ENCODE assay signal across 24 mouse cellular contexts in the genomic region with DNA sequence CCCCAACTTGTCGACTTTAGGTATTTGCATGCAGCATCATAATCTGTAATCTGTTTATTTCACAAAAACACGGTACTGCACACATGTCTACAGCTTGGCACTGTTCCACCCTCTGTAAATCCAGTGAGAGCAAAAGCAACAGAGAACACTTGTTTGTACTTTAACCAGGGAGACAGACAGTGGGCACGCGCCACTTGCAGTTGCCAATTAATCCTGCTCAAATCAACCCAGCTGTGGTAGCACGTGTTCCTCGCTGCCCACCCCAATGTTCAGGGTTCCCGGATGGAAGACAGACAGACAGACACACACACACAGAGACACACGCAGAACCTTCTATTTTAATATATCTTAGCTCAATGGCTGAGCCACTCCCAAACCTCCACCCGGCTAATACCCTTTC. TPM values are rescaled to one million over a fixed set of nuclear protein-coding genes. Genes with fewer than 3 reads are reported as not detected.
DNase-seq lines count a peak whose midpoint lies in the region; ATAC-seq and TF ChIP-seq lines count a peak whose summit lies in the region.
"Had no signal": no experiment of that assay in that cellular context is flagged by ENCODE, and none has a peak within 500 bp of the region (broad histone marks: within the 10 kb centered on the region; RNA-seq: fewer than 3 reads in every experiment).

No protein-coding gene starts in this region.

- H3K4me1 ChIP-seq in heart, embryonic 12.5 days (replicated peaks): no peaks in the 10 kb centered on the region
- no peaks in the 10 kb centered on the region for H3K4me1 ChIP-seq in kidney, adult 2 months (ENCODE audit: control insufficient read depth, insufficient read depth, low read length)
- H3K4me1 ChIP-seq: forebrain, embryonic 10.5 days; forebrain, embryonic 13.5 days; heart, embryonic 15.5 days; hindbrain, embryonic 10.5 days; hindbrain, embryonic 13.5 days had no signal

- DNase-seq in heart, adult 11 months: peak; percentile 70
- DNase-seq in kidney, adult 2 months: peak; percentile 66
- no peak for DNase-seq in kidney, postnatal 10 days
- DNase-seq in kidney, postnatal 14 days: peak; percentile 34
- DNase-seq in spleen, postnatal 10 days (ENCODE audit: low spot score in 2 of 2): no peak
- DNase-seq: adrenal gland, postnatal 10 days; adrenal gland, postnatal 36 days; cerebellum, adult 18-20 months; cerebellum, adult 9-10 months; cerebellum, postnatal 14 days; gastrocnemius, postnatal 10 days; gastrocnemius, postnatal 36 days; heart, postnatal 10 days; heart, postnatal 36 days had no signal

- TF ChIP-seq POLR2A in kidney, adult 2 months (IDR thresholded peaks at IDR 0.05; ENCODE audit: low read depth, low read length): no peak
- no peak for TF ChIP-seq POLR2A in myocyte (IDR thresholded peaks at IDR 0.05; ENCODE audit: insufficient read length, low read depth)

- H3K27ac ChIP-seq in heart, embryonic 12.5 days (ENCODE audit: poor library complexity, severe bottlenecking): no peak overlapping the region
- no peak overlapping the region for H3K27ac ChIP-seq in kidney, adult 2 months (ENCODE audit: insufficient read depth, low read depth, low read length)
- H3K27ac ChIP-seq: forebrain, embryonic 10.5 days; forebrain, embryonic 13.5 days; heart, embryonic 15.5 days; hindbrain, embryonic 10.5 days; hindbrain, embryonic 13.5 days had no signal

- 94% methylated on average over 9 of the region's 9 CpGs for WGBS in heart, embryonic 12.5 days
- 71% methylated on average over 9 of the region's 9 CpGs for WGBS in kidney, adult 2 months

- H3K9me3 ChIP-seq in heart, embryonic 12.5 days (replicated peaks): no peaks in the 10 kb centered on the region
- H3K9me3 ChIP-seq: forebrain, embryonic 10.5 days; forebrain, embryonic 13.5 days; heart, embryonic 15.5 days; hindbrain, embryonic 10.5 days; hindbrain, embryonic 13.5 days had no signal

- H3K79me2 ChIP-seq in myocyte (ENCODE audit: control insufficient read depth, insufficient read depth): no peaks in the 10 kb centered on the region

- TF ChIP-seq CTCF in kidney, adult 2 months (conservative IDR thresholded peaks at IDR 0.05; ENCODE audit: insufficient read depth, insufficient read length, low read depth, low read length): no peak

- no peak overlapping the region for H3ac ChIP-seq in myocyte (ENCODE audit: control insufficient read depth, insufficient read length)

- H3K4me2 ChIP-seq in heart, embryonic 12.5 days: no peak overlapping the region
- H3K4me2 ChIP-seq in myocyte (ENCODE audit: low read depth): no peak overlapping the region
- H3K4me2 ChIP-seq: forebrain, embryonic 13.5 days; heart, embryonic 11.5 days; heart, embryonic 15.5 days; hindbrain, embryonic 13.5 days had no signal

- ATAC-seq in heart, embryonic 12.5 days (ENCODE audit: insufficient number of reproducible peaks, low FRiP score): no peak
- ATAC-seq: forebrain, embryonic 13.5 days; forebrain, embryonic 16.5 days; Patski had no signal

- H3K36me3 ChIP-seq in heart, embryonic 12.5 days: peaks cover 61% of the 10 kb centered on the region
- H3K36me3 ChIP-seq in kidney, adult 2 months (ENCODE audit: control insufficient read depth, insufficient read depth, low read length): no peaks in the 10 kb centered on the region
- H3K36me3 ChIP-seq in myocyte (ENCODE audit: control insufficient read depth, insufficient read depth): peaks cover 28% of the 10 kb centered on the region

- H3K27me3 ChIP-seq in heart, embryonic 12.5 days (replicated peaks): no peaks in the 10 kb centered on the region
- no peaks in the 10 kb centered on the region for H3K27me3 ChIP-seq in kidney, adult 2 months (replicated peaks; ENCODE audit: control insufficient read depth, insufficient read depth, low read length)
- no peaks in the 10 kb centered on the region for H3K27me3 ChIP-seq in myocyte (ENCODE audit: control insufficient read depth, insufficient read depth, insufficient read length)
- H3K27me3 ChIP-seq: forebrain, embryonic 13.5 days; heart, embryonic 15.5 days; hindbrain, embryonic 13.5 days; Patski had no signal

- H3K4me3 ChIP-seq in heart, embryonic 12.5 days: no peak overlapping the region
- no peak overlapping the region for H3K4me3 ChIP-seq in kidney, adult 2 months (ENCODE audit: insufficient read depth, low read depth, low read length)
- no peak overlapping the region for H3K4me3 ChIP-seq in myocyte
- H3K4me3 ChIP-seq: forebrain, embryonic 10.5 days; forebrain, embryonic 13.5 days; heart, embryonic 15.5 days; hindbrain, embryonic 10.5 days; hindbrain, embryonic 13.5 days had no signal

- no peak overlapping the region for H3K9ac ChIP-seq in heart, embryonic 12.5 days
- H3K9ac ChIP-seq: forebrain, embryonic 13.5 days; heart, embryonic 15.5 days; hindbrain, embryonic 13.5 days had no signal

TF ChIP-seq in myocyte, 11 proteins besides CTCF, POLR2A, EP300 and RAD21:
- TF ChIP-seq MAX (IDR thresholded peaks at IDR 0.05; ENCODE audit: low read depth) (no peak), POLR2AphosphoS2 (IDR thresholded peaks at IDR 0.05; ENCODE audit: insufficient read length, low read depth) (peak; percentile 52)

RNA-seq across cellular contexts. Expression of gene Mylk2, which starts 15.3 kb away (rescaled TPM):
- polyA plus RNA-seq in heart, embryonic 12.5 days (2016; fragmentation: Nextera tagmentation; extraction: Ambion mirVana): 0.05 and 0.12 TPM in 2 replicates
- 0.07 and 1.1 TPM in 2 replicates for polyA plus RNA-seq in kidney, adult 2 months (2012; rRNA removed)
- 8.2 TPM for polyA plus RNA-seq in myocyte (2012; fragmentation: generic; extraction: Trizol)
- polyA plus RNA-seq: forebrain, embryonic 13.5 days; forebrain, embryonic 16.5 days; heart, embryonic 11.5 days; hindbrain, embryonic 13.5 days had no signal

RNA-seq across cellular contexts. Expression of gene Foxs1, which starts 37.2 kb away (rescaled TPM):
- polyA plus RNA-seq in heart, embryonic 12.5 days (2016; fragmentation: Nextera tagmentation; extraction: Ambion mirVana): 0.86 and 1.1 TPM in 2 replicates
- polyA plus RNA-seq in kidney, adult 2 months (2012; rRNA removed): 6.4 and 7.3 TPM in 2 replicates
- polyA plus RNA-seq in myocyte (2012; fragmentation: generic; extraction: Trizol): 31.3 TPM

RNA-seq across cellular contexts. Expression of gene Tpx2, which starts 48.1 kb away (rescaled TPM):
- polyA plus RNA-seq in heart, embryonic 12.5 days (2016; fragmentation: Nextera tagmentation; extraction: Ambion mirVana): 65.6 and 74.1 TPM in 2 replicates
- 0.22 and 0.39 TPM in 2 replicates for polyA plus RNA-seq in kidney, adult 2 months (2012; rRNA removed)
- polyA plus RNA-seq in myocyte (2012; fragmentation: generic; extraction: Trizol): 26.3 TPM

RNA-seq across cellular contexts. Expression of gene Dusp15, which starts 55.7 kb away (rescaled TPM):
- 0.10 TPM in 1 of 2 replicates, not detected in the other for polyA plus RNA-seq in heart, embryonic 12.5 days (2016; fragmentation: Nextera tagmentation; extraction: Ambion mirVana)
- polyA plus RNA-seq in kidney, adult 2 months (2012; rRNA removed): 12.3 and 20.6 TPM in 2 replicates
- polyA plus RNA-seq in myocyte (2012; fragmentation: generic; extraction: Trizol): 0.02 TPM

Comparison
In these comparisons a context has a peak if more than half of its experiments do, and no peak if none do; other contexts are left out.
1. DNase-seq: peak in heart, adult 11 months (single experiment), kidney, adult 2 months (single experiment) and kidney, postnatal 14 days (single experiment); none in kidney, postnatal 10 days (single experiment) and spleen, postnatal 10 days (0 of 2).
2. RNA of gene Tpx2, which starts 48.1 kb away (polyA plus RNA-seq): 65.6 to 74.1 TPM in heart, embryonic 12.5 days and 26.3 TPM in myocyte (single experiment); 0.22 to 0.39 TPM in kidney, adult 2 months; every median in the first group is over 10 times any median in the second.